Mouse (Mus musculus): ENCODE results near the gene Clec2g.

Gene Clec2g

DNA sequence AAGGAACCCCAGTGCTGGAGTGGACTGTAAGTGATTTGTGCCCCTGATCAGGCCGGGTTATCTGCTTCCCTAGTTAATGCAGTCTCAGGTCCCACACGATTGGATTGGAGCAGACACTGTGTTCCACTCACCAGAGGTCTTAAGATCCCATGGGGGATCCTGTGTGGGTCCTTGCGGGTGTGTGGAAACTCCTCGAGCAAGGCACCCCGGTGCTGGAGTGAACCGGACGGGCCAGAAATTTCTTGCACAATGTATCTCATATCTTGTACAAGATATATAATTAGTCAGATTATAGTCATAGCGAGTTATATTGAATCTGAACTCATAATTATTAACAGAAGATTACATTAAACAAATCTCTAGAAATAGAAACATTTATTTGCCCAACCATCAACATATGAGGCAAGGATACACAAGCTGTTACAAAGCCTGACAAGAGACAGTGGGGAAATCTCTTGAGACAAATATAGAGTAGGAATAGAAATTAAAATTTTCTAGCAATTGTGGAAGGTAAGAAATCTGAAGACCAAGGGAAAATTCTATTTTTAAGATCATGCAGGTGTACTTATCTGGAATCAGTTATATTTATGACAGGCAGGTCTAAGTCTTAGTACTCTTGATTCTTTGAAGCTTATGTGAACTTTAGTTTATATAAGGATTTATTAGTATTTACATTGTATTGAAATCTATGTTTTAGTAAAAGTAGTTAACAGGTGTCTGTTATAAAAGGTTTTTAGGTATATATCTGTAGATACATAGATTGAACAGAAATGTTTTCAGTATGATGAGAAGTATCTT, 93.5 kb downstream of the Clec2g start:
- DNase-seq: no peak

DNA sequence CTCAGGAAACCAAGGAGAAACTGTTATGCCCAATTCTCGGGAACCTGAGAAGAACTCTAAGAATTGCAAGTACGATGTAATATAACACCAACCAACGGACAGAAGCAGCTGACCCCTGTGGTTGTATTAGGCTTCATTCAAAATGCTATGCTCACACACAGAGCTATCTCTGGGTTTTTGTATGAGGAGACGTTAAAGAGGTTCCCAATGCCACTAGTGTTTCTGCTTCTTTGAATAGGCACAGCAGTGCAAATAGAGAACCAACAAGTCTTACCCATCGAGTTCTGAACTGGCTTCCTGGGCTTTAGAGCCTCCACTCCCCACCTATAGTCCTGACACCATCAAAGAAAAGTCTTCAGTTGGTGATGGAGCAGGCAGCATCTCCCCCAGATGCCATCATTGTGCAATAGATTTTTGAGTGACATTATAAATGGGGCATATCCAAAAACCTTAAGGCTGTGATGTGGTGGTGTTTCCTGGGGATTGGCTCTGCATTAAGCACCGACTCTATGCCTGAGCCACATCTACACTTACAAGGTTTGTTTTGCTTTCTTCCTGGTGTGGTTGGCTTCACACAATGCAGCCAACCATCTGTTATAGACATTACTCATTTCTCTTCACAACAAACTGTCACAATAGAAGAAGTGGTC, 96.1 kb downstream of the Clec2g start:
- no peak for DNase-seq

DNA sequence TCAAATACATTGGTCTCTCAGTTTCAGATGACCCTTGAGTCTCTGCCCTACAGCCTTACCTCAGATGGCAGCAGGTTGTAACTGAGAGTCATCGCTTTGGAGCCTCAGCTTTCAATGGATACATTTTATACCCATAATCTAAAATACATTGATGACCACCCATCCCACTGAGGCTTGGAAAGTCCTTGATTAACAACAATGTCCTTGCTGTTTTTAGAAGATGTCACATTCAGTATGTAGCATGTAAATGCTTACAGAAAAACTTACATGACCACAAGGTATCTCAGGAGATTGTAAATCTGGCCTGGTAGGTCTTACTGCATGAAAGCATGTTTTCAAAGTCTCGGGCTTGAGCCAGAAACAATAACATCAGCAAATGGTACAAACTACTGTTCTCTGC, 96.8 kb downstream of the Clec2g start:
- DNase-seq: no peak

DNA sequence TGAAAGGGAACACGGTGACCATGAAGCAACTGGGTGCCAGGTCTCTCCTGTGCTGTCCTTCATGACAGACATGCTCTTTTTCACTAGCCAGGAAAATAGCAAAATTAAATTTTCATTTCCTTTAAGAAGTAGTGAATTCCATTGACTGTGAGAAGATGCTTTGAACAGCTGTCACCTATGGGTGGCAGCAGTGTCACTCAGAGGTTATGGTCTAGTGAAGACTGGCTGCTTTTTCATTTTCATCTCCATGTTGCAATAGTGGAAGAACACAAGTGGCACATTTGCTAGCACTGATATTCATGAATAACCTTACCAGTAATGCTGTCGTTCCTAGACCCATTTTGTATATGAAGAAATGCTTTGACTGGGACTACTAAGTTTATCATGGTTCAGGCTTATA, 99.2 kb downstream of the Clec2g start:
- DNase-seq: no peak
